Mouse (Mus musculus) cortical plate, adult 2 months (tissue): ENCODE results near the gene Atf2.

Experiments used
- CTCF ChIP-seq: fragments of 200-500 bp; IDR thresholded peaks from 2 replicates; pipeline ENCODE4 v1.5.1; 2011; ENCODE audit warnings: mild to moderate bottlenecking, control low read depth, low read length; ENCODE audit not compliant: insufficient read depth; ENCODE audit errors: extremely low read depth
- POLR2A ChIP-seq: fragments of 200-500 bp; IDR thresholded peaks from 2 replicates; pipeline ENCODE4 v1.6.1; 2011; ENCODE audit warnings: mild to moderate bottlenecking, low read length, control low read depth; ENCODE audit not compliant: insufficient read depth; ENCODE audit errors: extremely low read depth

DNA sequence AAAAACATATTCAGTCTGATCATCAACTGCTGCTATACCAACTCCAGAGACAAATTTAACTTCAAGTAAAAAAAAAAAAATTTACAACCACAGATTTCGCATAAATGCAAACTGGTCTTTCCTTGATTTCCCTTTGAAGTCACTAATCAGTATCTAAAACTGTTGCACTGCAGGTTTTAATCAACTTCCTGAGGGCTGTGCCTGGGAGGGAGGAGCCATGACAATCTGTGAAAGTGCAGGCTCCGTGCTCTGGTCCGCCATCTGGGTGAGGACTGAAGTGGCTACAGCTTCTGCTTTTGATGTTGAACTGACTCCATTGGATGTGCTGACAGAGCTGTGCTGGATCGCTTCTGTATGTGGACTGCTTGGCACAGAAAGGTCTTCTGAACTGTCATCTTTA lies 73.7 kb downstream of the Atf2 start:
- TF ChIP-seq CTCF (no peak), POLR2A (no peak)
